Comparison of ENCODE assay signal across 8 mouse cellular contexts in genomic region chr17:79518185-79518584, GRCm38 (mm10).
DNase-seq lines count a peak whose midpoint lies in the region; ATAC-seq and TF ChIP-seq lines count a peak whose summit lies in the region.

No protein-coding gene starts in this region.

- H3K27me3 ChIP-seq in kidney, adult 2 months (replicated peaks; ENCODE audit: control insufficient read depth, insufficient read depth, low read length), result no peaks in the 10 kb centered on the region
- H3K27me3 ChIP-seq in kidney, embryonic 15.5 days, result no peaks in the 10 kb centered on the region

- TF ChIP-seq CTCF in kidney, adult 2 months (conservative IDR thresholded peaks at IDR 0.05; ENCODE audit: insufficient read depth, insufficient read length, low read depth, low read length), result 0 out of 2 replicates have a peak, but pooled peaks have one; percentile 30

- no peak overlapping the region for H3K9ac ChIP-seq in kidney, embryonic 15.5 days

- H3K4me2 ChIP-seq in kidney, embryonic 15.5 days, result no peak overlapping the region

- TF ChIP-seq POLR2A in kidney, adult 2 months (IDR thresholded peaks at IDR 0.05; ENCODE audit: low read depth, low read length), result no peak

- H3K4me1 ChIP-seq in kidney, adult 2 months (ENCODE audit: control insufficient read depth, insufficient read depth, low read length), result no peaks in the 10 kb centered on the region
- H3K4me1 ChIP-seq in kidney, embryonic 15.5 days, result peaks cover 5% of the 10 kb centered on the region; the same call in 1 of the 2 replicates

- WGBS in kidney, adult 2 months, result 54% methylated on average over 3 of the region's 3 CpGs
- 59% methylated on average over 3 of the region's 3 CpGs for WGBS in kidney, embryonic 15.5 days

- no peak for ATAC-seq in kidney, embryonic 15.5 days (replicated peaks; ENCODE audit: low FRiP score)
- peak; percentile 86 for ATAC-seq in megakaryocyte progenitor cell, adult 5-6 weeks (replicated peaks; ENCODE audit: poor library complexity)
- no peak for ATAC-seq in cerebellum, adult (ENCODE audit: insufficient number of reproducible peaks, low FRiP score, low TSS enrichment)

- no peaks in the 10 kb centered on the region for H3K36me3 ChIP-seq in kidney, adult 2 months (ENCODE audit: control insufficient read depth, insufficient read depth, low read length)
- H3K36me3 ChIP-seq in kidney, embryonic 15.5 days, result no peaks in the 10 kb centered on the region

- H3K4me3 ChIP-seq in kidney, adult 2 months (ENCODE audit: insufficient read depth, low read depth, low read length), result no peak overlapping the region
- H3K4me3 ChIP-seq in kidney, embryonic 15.5 days (replicated peaks), result no peak overlapping the region

- H3K9me3 ChIP-seq in kidney, embryonic 15.5 days (replicated peaks), result no peaks in the 10 kb centered on the region

- peak; percentile 39 for DNase-seq in kidney, adult 2 months
- DNase-seq in ES-CJ7 (ENCODE audit: low read depth, low spot score), result peak; percentile 67
- DNase-seq in heart, adult 8-10 months (ENCODE audit: low spot score), result peak; percentile 16
- DNase-seq in layer of hippocampus, postnatal 10 days (ENCODE audit: low spot score in 2 of 2), result no peak
- DNase-seq in right cerebral cortex, postnatal 10 days (ENCODE audit: low spot score in 2 of 2), result no peak

- H3K27ac ChIP-seq in kidney, adult 2 months (ENCODE audit: insufficient read depth, low read depth, low read length), result no peak overlapping the region
- no peak overlapping the region for H3K27ac ChIP-seq in kidney, embryonic 15.5 days

Comparison
In these comparisons a context has a peak if more than half of its experiments do, and no peak if none do; other contexts are left out.
1. DNase-seq: peak in kidney, adult 2 months (single experiment), ES-CJ7 (single experiment) and heart, adult 8-10 months (single experiment); none in layer of hippocampus, postnatal 10 days (0 of 2) and right cerebral cortex, postnatal 10 days (0 of 2).